Mouse (Mus musculus) kidney, embryonic 16.5 days (tissue): ENCODE measurements around the gene Lig1. TPM values are rescaled to one million over a fixed set of nuclear protein-coding genes. Genes with fewer than 3 reads are reported as not detected.
A peak's percentile ranks its signal among the peaks of the same experiment; 100 is the strongest.

Experiments used
- ATAC-seq: fragments of 200-750 bp; cut with Nextera tagmentation; 2 replicates; pipeline ENCODE4 v1.8.0; 2017; ENCODE audit warnings: moderate TSS enrichment; ENCODE audit not compliant: low FRiP score, low TSS enrichment
- H3K27ac ChIP-seq: fragments of 300-500 bp; sonication (generic); 2 replicates; pipeline ENCODE4 v1.5.1; 2014; ENCODE audit warnings: low read length
- H3K27me3 ChIP-seq: fragments of 300-500 bp; sonication (generic); 2 replicates; pipeline ENCODE4 v1.6.1; 2014; ENCODE audit warnings: low read length, control low read depth, mixed read lengths; ENCODE audit not compliant: insufficient read depth
- H3K36me3 ChIP-seq: fragments of 300-500 bp; sonication (generic); 2 replicates; pipeline ENCODE4 v1.6.1; 2014; ENCODE audit warnings: low read length, control low read depth, mixed read lengths; ENCODE audit not compliant: insufficient read depth
- H3K4me1 ChIP-seq: fragments of 300-500 bp; sonication (generic); 2 replicates; pipeline ENCODE4 v1.6.1; 2014; ENCODE audit warnings: low read length, control low read depth, mixed read lengths; ENCODE audit not compliant: insufficient read depth
- H3K4me2 ChIP-seq: fragments of 300-500 bp; sonication (generic); replicated peaks from 2 replicates; pipeline ENCODE4 v1.6.1; 2014; ENCODE audit warnings: low read depth, low read length
- H3K4me3 ChIP-seq: fragments of 300-500 bp; sonication (generic); 2 replicates; pipeline ENCODE4 v1.5.1; 2014; ENCODE audit warnings: mild to moderate bottlenecking, low read length
- H3K9ac ChIP-seq: fragments of 300-500 bp; sonication (generic); replicated peaks from 2 replicates; pipeline ENCODE4 v1.6.1; 2014; ENCODE audit warnings: low read length
- H3K9me3 ChIP-seq: fragments of 300-500 bp; sonication (generic); 2 replicates; pipeline ENCODE4 v1.6.1; 2016; ENCODE audit warnings: low read length, control low read depth
- WGBS: fragments of 180-500 bp; shearing (Covaris S2); extraction: QIAGEN DNeasy Blood & Tissue Kit; methylation state at CpG from one replicate; pipeline ENCODE4 v1.1.7; 2014; 5-methylcytosine and 5-hydroxymethylcytosine counted together
- polyA plus RNA-seq: library from polyadenylated mRNA; unstranded; fragments of >200 nt; fragmentation: Nextera tagmentation; extraction: Ambion mirVana; gene quantifications from 2 replicates; pipeline ENCODE4 v1.2.1, GENCODE M21; 2015

The Lig1 gene
- 89.1 and 98.3 TPM in 2 replicates for polyA plus RNA-seq

DNA sequence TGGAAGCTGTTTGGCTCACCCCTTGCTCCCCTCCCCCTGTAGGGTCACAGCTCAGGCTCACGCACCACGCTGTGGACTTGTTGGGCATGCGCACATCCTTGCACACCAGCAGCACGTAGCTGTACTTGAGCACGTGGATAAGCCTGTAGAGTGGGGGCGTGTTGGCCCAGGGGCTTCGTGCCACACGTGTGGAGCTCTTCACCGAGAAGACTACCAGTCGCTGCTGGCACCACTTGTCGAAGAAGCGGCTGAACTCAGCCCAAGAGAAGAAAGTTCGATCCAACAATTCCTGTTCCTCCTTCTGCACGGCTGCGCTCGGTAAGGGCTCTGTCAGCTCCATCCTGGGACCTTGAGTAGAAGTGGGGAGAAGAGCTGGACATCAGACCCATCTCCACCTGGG, at the start of gene Lig1:
Gene Lig1 (plus strand): TSS at position 203 of the 400 bp plus-strand sequence.
- Histone ChIP-seq H3K27ac (no peak within 1 kb of the TSS), H3K4me3 (peak within 1 kb of the TSS; percentile 78), H3K27me3 (no peaks in the 10 kb centered on the region), H3K9me3 (no peaks in the 10 kb centered on the region), H3K9ac (peak within 1 kb of the TSS; percentile 87), H3K4me1 (no peaks in the 10 kb centered on the region), H3K4me2 (peak within 1 kb of the TSS; percentile 72), H3K36me3 (peaks cover 39% of the 10 kb centered on the region)
- WGBS: 97% methylated on average over 16 of the region's 16 CpGs
- ATAC-seq: no peak

DNA sequence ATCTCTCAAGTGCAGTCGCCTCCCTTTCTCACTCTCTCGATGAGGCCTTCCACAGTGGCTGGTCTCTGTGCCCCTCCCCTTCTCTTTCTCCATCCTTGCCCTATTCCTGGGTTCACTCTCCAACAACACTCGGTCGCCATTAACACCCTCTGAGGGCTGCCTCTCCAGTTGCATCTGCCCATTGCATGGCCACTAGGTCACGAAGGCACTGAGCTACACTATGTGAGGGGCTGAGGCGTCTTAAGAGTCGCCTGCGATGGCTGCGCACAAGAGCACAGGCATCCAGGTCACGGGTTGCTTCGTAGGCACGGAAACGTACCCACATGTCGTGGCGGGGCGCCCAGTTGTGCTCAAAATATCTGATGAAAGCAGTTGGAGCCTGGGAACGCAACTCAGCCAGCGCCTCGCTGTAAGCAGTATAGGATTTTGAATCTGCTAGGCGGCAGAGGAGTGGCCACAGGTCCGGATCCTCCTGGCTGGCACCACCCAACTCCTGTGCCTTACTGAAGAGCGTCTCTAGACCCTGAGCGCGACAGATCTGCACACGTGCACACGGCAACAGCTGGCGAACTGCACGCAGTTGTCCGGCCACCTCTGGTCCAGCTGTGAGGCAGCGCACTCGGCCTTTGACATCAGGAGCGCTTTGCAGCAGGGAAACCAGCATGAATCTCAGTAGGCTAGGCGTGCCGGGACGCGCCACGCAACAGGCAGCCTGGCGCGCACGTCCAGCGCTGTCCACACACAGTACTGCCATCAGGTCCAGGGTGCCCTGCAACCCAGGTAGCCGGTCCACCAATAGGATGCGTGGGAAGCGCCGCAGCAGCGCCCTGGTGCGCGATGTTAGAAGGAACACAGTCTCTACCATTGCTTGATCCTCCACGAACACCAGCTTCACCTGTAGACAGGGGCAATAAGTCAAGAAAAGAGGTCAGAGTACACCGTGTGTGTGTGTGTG, 16.1 kb upstream of the Lig1 start:
- Histone ChIP-seq H3K9ac (no peak overlapping the region), H3K27ac (no peak overlapping the region), H3K36me3 (no peaks in the 10 kb centered on the region), H3K4me3 (no peak overlapping the region), H3K9me3 (no peaks in the 10 kb centered on the region), H3K4me2 (no peak overlapping the region), H3K27me3 (no peaks in the 10 kb centered on the region), H3K4me1 (no peaks in the 10 kb centered on the region)
- 51% methylated on average over 49 of the region's 50 CpGs for WGBS
- peak; percentile 46 for ATAC-seq

DNA sequence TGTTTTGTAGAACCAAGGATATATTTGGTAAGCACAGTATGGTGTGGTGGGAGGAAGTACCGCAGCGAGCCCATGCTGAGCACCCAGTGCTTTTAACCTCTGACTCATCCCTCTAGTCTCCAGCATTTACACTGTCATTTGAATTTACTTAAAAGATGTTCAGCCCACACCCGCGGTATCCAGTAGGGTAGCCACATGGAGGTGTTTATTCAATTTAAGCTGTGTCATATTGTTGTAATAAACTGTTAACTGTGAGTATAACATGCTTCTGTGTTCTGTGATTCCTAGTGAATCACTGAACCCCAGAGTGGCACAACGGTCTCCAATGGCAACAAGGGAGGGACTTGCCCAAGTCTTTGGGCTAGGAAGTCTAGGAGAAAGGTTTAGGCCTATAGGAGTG, 13.2 kb upstream of the Lig1 start:
- H3K4me3 ChIP-seq: no peak overlapping the region
- ATAC-seq: no peak
- H3K9me3 ChIP-seq: no peaks in the 10 kb centered on the region

DNA sequence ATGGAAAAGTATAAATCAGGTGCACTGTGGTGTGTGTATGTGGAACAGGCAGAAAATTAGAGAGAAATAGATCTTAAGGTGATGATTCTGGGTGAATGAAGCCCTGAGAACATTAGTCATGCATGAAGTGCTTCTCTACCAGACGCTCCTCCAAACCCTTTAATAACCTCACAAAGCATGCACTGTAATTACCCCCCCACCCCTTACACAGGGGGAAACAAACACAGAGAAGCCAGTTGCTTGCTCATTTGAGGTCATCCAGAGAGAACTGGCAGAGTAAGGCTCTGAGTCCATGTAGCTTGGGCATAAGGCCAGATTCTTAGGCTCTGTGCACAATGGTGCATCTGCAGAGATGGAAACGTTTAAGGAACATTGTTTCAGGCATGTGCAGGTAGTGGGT, 12.7 kb upstream of the Lig1 start:
- H3K4me2 ChIP-seq: no peak overlapping the region
- no peak for ATAC-seq
- WGBS: 61% methylated on average over 2 of the region's 2 CpGs

More for the DNA sequence above, 13.2 kb upstream of the Lig1 start:
- Histone ChIP-seq H3K4me2 (no peak overlapping the region), H3K27me3 (no peaks in the 10 kb centered on the region), H3K36me3 (no peaks in the 10 kb centered on the region), H3K27ac (no peak overlapping the region), H3K9ac (no peak overlapping the region), H3K4me1 (no peaks in the 10 kb centered on the region)
- WGBS: 90% methylated on average over 5 of the region's 5 CpGs

DNA sequence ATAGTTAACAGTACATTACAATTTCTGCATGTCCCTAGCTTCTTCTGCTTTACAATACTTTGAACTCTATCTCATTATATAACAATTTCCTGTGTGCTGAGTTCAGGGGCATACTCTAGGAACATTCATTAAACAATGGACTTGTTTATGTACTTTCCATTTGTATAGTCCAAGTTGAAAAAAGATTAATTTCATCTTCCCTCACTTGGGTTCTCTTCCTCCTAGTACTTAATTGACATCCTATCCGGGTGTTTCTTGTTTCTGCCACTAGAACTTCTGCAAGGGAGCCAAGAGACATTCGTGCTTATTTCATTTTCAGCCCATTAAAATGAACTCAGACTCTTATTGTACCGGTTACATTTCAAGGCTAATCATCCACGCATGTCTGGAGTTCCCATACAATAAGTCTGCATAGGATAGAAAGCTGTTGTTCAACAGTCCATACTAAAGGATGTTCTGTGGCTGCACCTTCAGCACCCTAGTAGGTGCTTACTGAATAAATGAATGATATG, 8.3 kb upstream of the Lig1 start:
- Histone ChIP-seq H3K4me3 (no peak overlapping the region), H3K4me2 (no peak overlapping the region), H3K36me3 (peaks cover 2% of the 10 kb centered on the region; the same call in 1 of the 2 replicates), H3K9ac (no peak overlapping the region), H3K9me3 (no peaks in the 10 kb centered on the region), H3K27me3 (no peaks in the 10 kb centered on the region), H3K4me1 (no peaks in the 10 kb centered on the region), H3K27ac (no peak overlapping the region)
- WGBS: 92% methylated on average over 4 of the region's 4 CpGs
- ATAC-seq: no peak

More for the DNA sequence above, 12.7 kb upstream of the Lig1 start:
- no peak overlapping the region for H3K9ac ChIP-seq
- no peaks in the 10 kb centered on the region for H3K27me3 ChIP-seq
- no peak overlapping the region for H3K27ac ChIP-seq
- no peaks in the 10 kb centered on the region for H3K36me3 ChIP-seq
- H3K9me3 ChIP-seq: no peaks in the 10 kb centered on the region
- no peak overlapping the region for H3K4me3 ChIP-seq
- no peaks in the 10 kb centered on the region for H3K4me1 ChIP-seq

DNA sequence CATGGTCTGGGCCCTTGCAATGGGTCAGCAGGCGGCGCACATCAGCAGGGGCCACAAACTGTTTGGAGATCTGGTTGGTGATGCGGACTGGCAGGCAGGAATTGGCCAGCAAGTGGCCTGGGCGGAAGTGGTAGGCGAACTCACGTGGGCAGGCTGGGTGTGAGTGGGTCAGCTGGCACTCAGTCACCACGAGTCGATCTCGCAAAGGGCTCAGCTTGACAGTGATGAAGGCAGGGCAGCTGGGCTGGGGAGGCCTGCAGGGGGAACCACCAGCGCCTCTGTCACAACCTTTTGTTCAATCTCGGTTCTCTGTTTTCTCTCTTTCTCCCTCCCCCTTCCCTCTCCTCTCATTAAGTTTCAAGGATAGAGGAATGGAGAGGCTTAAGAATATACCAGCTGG, 7.7 kb upstream of the Lig1 start:
- no peaks in the 10 kb centered on the region for H3K9me3 ChIP-seq
- H3K4me1 ChIP-seq: no peaks in the 10 kb centered on the region
- no peak for ATAC-seq
- H3K9ac ChIP-seq: no peak overlapping the region
- no peak overlapping the region for H3K4me3 ChIP-seq
- H3K4me2 ChIP-seq: no peak overlapping the region
- H3K27ac ChIP-seq: no peak overlapping the region
- WGBS: 88% methylated on average over 11 of the region's 11 CpGs
- H3K36me3 ChIP-seq: peaks cover 4% of the 10 kb centered on the region; the same call in 1 of the 2 replicates
- H3K27me3 ChIP-seq: no peaks in the 10 kb centered on the region

DNA sequence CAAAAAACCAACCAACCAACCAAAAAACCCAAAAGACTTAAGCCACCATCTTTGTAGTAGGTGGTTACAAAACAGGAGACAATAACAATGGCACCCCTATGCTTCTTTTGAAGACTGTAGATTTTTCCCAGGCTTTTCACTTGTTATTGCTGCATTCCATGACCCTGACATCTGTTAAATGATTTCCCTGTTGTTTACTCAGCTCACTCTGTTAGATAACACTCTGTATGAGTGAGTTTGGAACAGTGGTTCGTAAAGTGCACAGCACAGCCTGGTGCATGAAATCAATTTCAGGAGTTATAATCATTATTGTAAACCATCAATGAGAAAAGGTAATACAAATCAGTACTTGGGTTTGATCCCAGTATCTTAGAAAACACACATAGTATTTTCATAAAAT, 5.4 kb upstream of the Lig1 start:
- no peaks in the 10 kb centered on the region for H3K9me3 ChIP-seq
- peaks cover 18% of the 10 kb centered on the region for H3K36me3 ChIP-seq
- H3K4me2 ChIP-seq: no peak overlapping the region
- 77% methylated on average over 1 of the region's 1 CpGs for WGBS
- H3K27ac ChIP-seq: no peak overlapping the region
- H3K4me1 ChIP-seq: no peaks in the 10 kb centered on the region
- H3K27me3 ChIP-seq: no peaks in the 10 kb centered on the region
- no peak overlapping the region for H3K4me3 ChIP-seq
- ATAC-seq: no peak
- no peak overlapping the region for H3K9ac ChIP-seq

DNA sequence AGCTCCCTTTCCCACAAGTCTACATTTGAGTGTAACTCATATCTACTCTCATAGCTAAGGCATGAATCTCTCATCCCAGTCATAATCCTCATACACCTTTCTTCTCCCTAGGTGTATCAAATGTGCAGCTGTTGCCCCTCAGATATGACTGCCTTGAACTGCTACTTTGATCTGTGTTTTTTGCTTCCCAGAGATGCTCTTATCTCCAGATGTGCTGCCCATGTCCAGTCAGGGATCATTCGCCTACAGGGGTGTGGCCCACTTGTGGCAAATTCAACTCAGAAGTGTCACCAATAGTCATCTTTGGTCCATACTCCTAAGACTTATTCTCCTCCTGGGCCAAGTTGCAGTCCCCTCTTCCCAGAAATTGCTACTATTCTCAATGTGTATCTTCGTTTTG, 750 bp downstream of the Lig1 start:
- H3K4me1 ChIP-seq: no peaks in the 10 kb centered on the region
- H3K36me3 ChIP-seq: peaks cover 45% of the 10 kb centered on the region
- WGBS: 34% methylated on average over 2 of the region's 2 CpGs
- no peaks in the 10 kb centered on the region for H3K27me3 ChIP-seq
- peak overlapping the region; percentile 78 for H3K4me3 ChIP-seq
- H3K27ac ChIP-seq: no peak overlapping the region
- H3K4me2 ChIP-seq: peak overlapping the region; percentile 72
- no peaks in the 10 kb centered on the region for H3K9me3 ChIP-seq
- 0 out of 2 replicates have a peak, but pooled peaks have one; percentile 1 for ATAC-seq
- H3K9ac ChIP-seq: peak overlapping the region; percentile 87

DNA sequence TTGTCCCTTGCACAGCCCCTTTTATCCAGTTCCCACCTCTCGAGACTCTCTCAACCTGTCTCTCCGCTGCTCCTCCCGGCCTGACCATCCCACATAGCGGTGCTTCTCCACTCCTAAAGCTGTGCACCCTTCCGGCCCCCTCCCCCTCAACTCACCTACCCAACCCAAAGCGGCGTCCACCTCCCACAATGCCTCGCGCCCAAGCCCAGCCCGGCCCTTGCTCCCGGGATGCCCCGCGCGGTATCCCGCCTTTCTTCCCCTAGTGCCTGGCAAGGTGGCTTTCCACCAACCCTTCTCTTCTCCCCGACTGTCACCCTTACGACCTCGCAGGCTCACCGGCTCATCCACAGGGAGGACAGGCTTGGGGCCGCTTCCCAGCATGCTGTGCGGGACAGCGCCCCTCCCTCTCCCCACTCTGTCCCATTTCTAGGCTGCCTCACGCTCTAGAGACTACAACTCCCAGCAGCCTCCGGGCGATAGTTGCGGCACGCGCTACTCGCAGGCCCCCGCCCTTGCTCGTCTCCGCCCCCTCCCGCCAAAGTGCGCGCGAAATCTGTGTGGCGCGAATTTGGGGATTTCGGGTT, 1.3 kb downstream of the Lig1 start, which contains the start of gene Zswim9:
Gene Zswim9 (minus strand): TSS at position 414 of the 584 bp plus-strand sequence.
- Histone ChIP-seq H3K36me3 (peaks cover 47% of the 10 kb centered on the region), H3K9ac (peak within 1 kb of the TSS; percentile 87), H3K9me3 (no peaks in the 10 kb centered on the region), H3K27ac (peak within 1 kb of the TSS; percentile 92), H3K4me1 (no peaks in the 10 kb centered on the region), H3K4me3 (peak within 1 kb of the TSS; percentile 78), H3K27me3 (no peaks in the 10 kb centered on the region), H3K4me2 (peak within 1 kb of the TSS; percentile 72)
- peak; percentile 98 for ATAC-seq
- WGBS: 0% methylated on average over 39 of the region's 39 CpGs
